Mouse (Mus musculus) gastrocnemius, adult 2 months (tissue): Measurements from ENCODE around the gene Fgd5. TPM values are rescaled to one million over a fixed set of nuclear protein-coding genes. Genes with fewer than 3 reads are reported as not detected.

Experiments
- DNase-seq: peaks from one replicate; pipeline ENCODE4 v3.0.0; 2022
- H3K27ac ChIP-seq: fragments of 200-600 bp; 2 replicates; pipeline ENCODE4 v1.8.1; 2022; ENCODE audit warnings: mild to moderate bottlenecking
- H3K4me3 ChIP-seq: fragments of 200-600 bp; 2 replicates; pipeline ENCODE4 v1.8.1; 2022; ENCODE audit warnings: mild to moderate bottlenecking, moderate library complexity
- CTCF ChIP-seq: fragments of 200-600 bp; IDR thresholded peaks from 2 replicates; pipeline ENCODE4 v1.8.1; 2022; ENCODE audit warnings: antibody characterized with exemption, mild to moderate bottlenecking, moderate library complexity
- intact Hi-C: fragments of 180-260 bp; cut with DNase I; formaldehyde crosslinking; loops from one replicate; pipeline ENCODE4 v1.15.1; 2025
- total RNA-seq, 2 experiments: library from RNA; stranded (reverse); gene quantifications; 2 replicates each; pipeline ENCODE4 v1.2.3; 2021

Fgd5 gene
- total RNA-seq, 2 experiments from 2014 or later = 9.0 to 11.3 TPM

- no peak for TF ChIP-seq CTCF
- peak; percentile 69 for DNase-seq
- intact Hi-C loops = no loop called here
- Histone ChIP-seq H3K27ac (peak overlapping the region; percentile 80), H3K4me3 (peak overlapping the region; percentile 40; the same call in 1 of the 2 replicates)
These were observed 36.3 kb downstream of the Fgd5 start for GRCm38 (mm10) chr6:92014936-92015335.

- intact Hi-C loops = no loop called here
- H3K4me3 ChIP-seq = peak overlapping the region; percentile 40; the same call in 1 of the 2 replicates
- no peak for TF ChIP-seq CTCF
- peak overlapping the region; percentile 80 for H3K27ac ChIP-seq
- no peak for DNase-seq
These were observed 37.2 kb downstream of the Fgd5 start for GRCm38 (mm10) chr6:92015848-92016247.

- Histone ChIP-seq H3K4me3 (no peak overlapping the region), H3K27ac (peak overlapping the region; percentile 80)
- TF ChIP-seq CTCF = no peak
- intact Hi-C loops = no loop called here
- no peak for DNase-seq
These were observed 38.1 kb downstream of the Fgd5 start for GRCm38 (mm10) chr6:92016738-92017137.

- intact Hi-C loops = no loop called here
- TF ChIP-seq CTCF = no peak
- Histone ChIP-seq H3K4me3 (no peak overlapping the region), H3K27ac (peak overlapping the region; percentile 80)
- peak; percentile 42 for DNase-seq
These were observed 39.7 kb downstream of the Fgd5 start for GRCm38 (mm10) chr6:92018421-92018820.

GRCm38 (mm10) chr6:92021061-92021460 lies 42.4 kb downstream of the Fgd5 start:
- no peak for TF ChIP-seq CTCF
- H3K27ac ChIP-seq = peak overlapping the region; percentile 80
- no peak overlapping the region for H3K4me3 ChIP-seq
- intact Hi-C loops = no loop called here
- peak; percentile 65 for DNase-seq

GRCm38 (mm10) chr6:92021506-92021905 lies 42.8 kb downstream of the Fgd5 start:
- Histone ChIP-seq H3K4me3 (no peak overlapping the region), H3K27ac (peak overlapping the region; percentile 80)
- no peak for TF ChIP-seq CTCF
- peak; percentile 64 for DNase-seq
- intact Hi-C loops = no loop called here

GRCm38 (mm10) chr6:92025252-92025651 lies 46.6 kb downstream of the Fgd5 start:
- no peak for DNase-seq
- intact Hi-C loops = no loop called here
- no peak for TF ChIP-seq CTCF
- Histone ChIP-seq H3K27ac (no peak overlapping the region), H3K4me3 (no peak overlapping the region)

- TF ChIP-seq CTCF = no peak
- Histone ChIP-seq H3K27ac (peak overlapping the region; percentile 51; the same call in 1 of the 2 replicates), H3K4me3 (no peak overlapping the region)
- intact Hi-C loops = no loop called here
- DNase-seq = no peak
These were observed 48.7 kb downstream of the Fgd5 start for GRCm38 (mm10) chr6:92027379-92027778.

GRCm38 (mm10) chr6:92030646-92031045 lies 52.0 kb downstream of the Fgd5 start:
- no peak overlapping the region for H3K4me3 ChIP-seq
- intact Hi-C loops = no loop called here
- TF ChIP-seq CTCF = no peak
- no peak overlapping the region for H3K27ac ChIP-seq
- no peak for DNase-seq

GRCm38 (mm10) chr6:92034713-92035112 lies 56.0 kb downstream of the Fgd5 start:
- H3K27ac ChIP-seq = peak overlapping the region; percentile 79
- intact Hi-C loops = no loop called here
- H3K4me3 ChIP-seq = 0 out of 2 replicates have a peak overlapping the region, but pooled peaks have one; percentile 15
- TF ChIP-seq CTCF = no peak
- peak; percentile 70 for DNase-seq

GRCm38 (mm10) chr6:92036372-92036771 lies 57.7 kb downstream of the Fgd5 start:
- intact Hi-C loops = no loop called here
- peak overlapping the region; percentile 67 for H3K27ac ChIP-seq
- DNase-seq = no peak
- no peak overlapping the region for H3K4me3 ChIP-seq
- TF ChIP-seq CTCF = no peak

GRCm38 (mm10) chr6:92038158-92038557 lies 59.5 kb downstream of the Fgd5 start:
- Histone ChIP-seq H3K4me3 (no peak overlapping the region), H3K27ac (no peak overlapping the region)
- intact Hi-C loops = no loop called here
- no peak for DNase-seq
- no peak for TF ChIP-seq CTCF

GRCm38 (mm10) chr6:92041271-92041670 lies 62.6 kb downstream of the Fgd5 start:
- DNase-seq = peak; percentile 48
- intact Hi-C loops = no loop called here
- Histone ChIP-seq H3K27ac (peak overlapping the region; percentile 48), H3K4me3 (no peak overlapping the region)
- TF ChIP-seq CTCF = no peak

GRCm38 (mm10) chr6:92042055-92042454 lies 63.4 kb downstream of the Fgd5 start:
- no peak for DNase-seq
- Histone ChIP-seq H3K27ac (peak overlapping the region; percentile 48), H3K4me3 (no peak overlapping the region)
- TF ChIP-seq CTCF = no peak
- intact Hi-C loops = no loop called here

GRCm38 (mm10) chr6:92042850-92043249 lies 64.2 kb downstream of the Fgd5 start:
- intact Hi-C loops = no loop called here
- no peak for TF ChIP-seq CTCF
- no peak for DNase-seq
- no peak overlapping the region for H3K27ac ChIP-seq
- H3K4me3 ChIP-seq = no peak overlapping the region
